Comparison of ENCODE assay signal across 9 mouse cellular contexts in the genomic region with DNA sequence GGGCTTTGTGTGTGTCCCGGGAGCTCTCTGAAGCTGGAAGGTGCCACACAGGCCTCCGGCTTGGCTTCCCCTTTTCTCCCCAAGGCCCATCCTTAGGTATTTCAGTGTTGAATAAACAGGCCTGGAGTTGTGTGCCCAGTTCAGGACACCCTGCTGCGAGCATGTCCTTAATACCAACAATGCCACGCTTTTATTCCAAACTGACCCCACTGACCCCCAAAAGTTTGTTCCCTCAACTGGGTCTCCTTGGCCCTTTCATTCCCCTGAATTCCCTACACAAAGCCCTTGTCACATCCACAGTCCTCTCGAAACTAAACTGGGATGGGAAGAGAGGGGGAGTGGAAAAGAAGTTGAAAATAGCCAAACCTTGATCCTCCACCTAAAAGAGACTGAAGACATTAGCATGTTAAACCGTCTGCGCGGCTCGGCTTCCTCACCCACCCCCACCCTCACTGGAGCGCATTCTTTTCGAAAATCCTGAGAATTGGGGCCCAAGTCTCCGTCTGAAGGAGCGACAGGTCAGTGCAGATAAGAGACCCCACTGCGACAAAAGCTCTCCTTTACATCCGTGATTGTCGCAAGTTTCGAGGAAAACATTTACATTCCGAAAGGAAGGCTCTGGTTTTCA.
DNase-seq lines count a peak whose midpoint lies in the region; ATAC-seq and TF ChIP-seq lines count a peak whose summit lies in the region.
"Had no signal": no experiment of that assay in that cellular context is flagged by ENCODE, and none has a peak within 500 bp of the region (broad histone marks: within the 10 kb centered on the region; RNA-seq: fewer than 3 reads in every experiment).

No protein-coding gene starts in this region.

- peak overlapping the region; percentile 12; the same call in 1 of the 2 replicates for H3K4me3 ChIP-seq in heart, adult 2 months
- no peak overlapping the region for H3K4me3 ChIP-seq in hindbrain, embryonic 11.5 days (ENCODE audit: low read depth, low read length)
- peak overlapping the region; percentile 19; the same call in 1 of the 2 replicates for H3K4me3 ChIP-seq in midbrain, embryonic 12.5 days
- H3K4me3 ChIP-seq: myocyte had no signal

- H3K9ac ChIP-seq in heart, adult 2 months (ENCODE audit: low read depth, low read length), result no peak overlapping the region
- H3K9ac ChIP-seq in hindbrain, embryonic 11.5 days (ENCODE audit: low read depth, low read length), result no peak overlapping the region
- no peak overlapping the region for H3K9ac ChIP-seq in midbrain, embryonic 12.5 days (replicated peaks)

- H3K4me2 ChIP-seq in hindbrain, embryonic 11.5 days (replicated peaks; ENCODE audit: low read depth, low read length), result peak overlapping the region; percentile 40
- peak overlapping the region; percentile 44 for H3K4me2 ChIP-seq in midbrain, embryonic 12.5 days (replicated peaks)

- no peaks in the 10 kb centered on the region for H3K36me3 ChIP-seq in heart, adult 2 months (ENCODE audit: control insufficient read depth, insufficient read depth, low read length)
- no peaks in the 10 kb centered on the region for H3K36me3 ChIP-seq in hindbrain, embryonic 11.5 days (ENCODE audit: control insufficient read depth, insufficient read depth, low read length)
- H3K36me3 ChIP-seq in midbrain, embryonic 12.5 days, result no peaks in the 10 kb centered on the region

- H3K27me3 ChIP-seq in heart, adult 2 months (ENCODE audit: control insufficient read depth, insufficient read depth, low read length), result no peaks in the 10 kb centered on the region
- H3K27me3 ChIP-seq in hindbrain, embryonic 11.5 days (ENCODE audit: control insufficient read depth, insufficient read depth, low read length), result no peaks in the 10 kb centered on the region
- H3K27me3 ChIP-seq in midbrain, embryonic 12.5 days, result peaks cover 12% of the 10 kb centered on the region; the same call in 1 of the 2 replicates

- no peak for TF ChIP-seq CTCF in heart, adult 2 months (IDR thresholded peaks at IDR 0.05)

- H3K4me1 ChIP-seq in heart, adult 2 months (ENCODE audit: control insufficient read depth, insufficient read depth, low read length), result no peaks in the 10 kb centered on the region
- H3K4me1 ChIP-seq in hindbrain, embryonic 11.5 days (replicated peaks; ENCODE audit: control insufficient read depth, insufficient read depth, low read length), result 0 out of 2 replicates have a peak, but pooled peaks cover 8% of the 10 kb centered on the region
- peaks cover 23% of the 10 kb centered on the region for H3K4me1 ChIP-seq in midbrain, embryonic 12.5 days

- DNase-seq in heart, adult 2 months, result no peak
- no peak for DNase-seq in heart, postnatal 14 days
- peak; percentile 80 for DNase-seq in R1 (ENCODE audit: low read depth, low spot score)
- peak; percentile 73 for DNase-seq in hindbrain, embryonic 11.5 days (ENCODE audit: low spot score)
- DNase-seq in urinary bladder, postnatal 14 days (ENCODE audit: low spot score), result no peak
- no peak for DNase-seq in ovary, postnatal 36 days (ENCODE audit: low spot score)
- DNase-seq in cerebellum, adult 9-10 months, result no peak

- no peaks in the 10 kb centered on the region for H3K9me3 ChIP-seq in hindbrain, embryonic 11.5 days (ENCODE audit: control insufficient read depth, low read length)
- H3K9me3 ChIP-seq in midbrain, embryonic 12.5 days, result no peaks in the 10 kb centered on the region

- H3K27ac ChIP-seq in heart, adult 2 months, result no peak overlapping the region
- peak overlapping the region; percentile 48 for H3K27ac ChIP-seq in hindbrain, embryonic 11.5 days (ENCODE audit: low read depth, low read length)
- H3K27ac ChIP-seq in midbrain, embryonic 12.5 days (replicated peaks), result peak overlapping the region; percentile 62

- TF ChIP-seq EP300 in heart, adult 2 months (IDR thresholded peaks at IDR 0.05; ENCODE audit: insufficient read depth, low read depth, low read length), result no peak

- ATAC-seq in hindbrain, embryonic 11.5 days (ENCODE audit: low FRiP score), result peak; percentile 76
- ATAC-seq in midbrain, embryonic 12.5 days (ENCODE audit: low FRiP score, low read depth), result peak; percentile 89

- H3K79me2 ChIP-seq in heart, adult 2 months (replicated peaks; ENCODE audit: control insufficient read depth, insufficient read depth, low read length), result no peaks in the 10 kb centered on the region

- no peak for TF ChIP-seq POLR2A in heart, adult 2 months (IDR thresholded peaks at IDR 0.05; ENCODE audit: insufficient read depth, low read depth, low read length)

- intact Hi-C loops in heart, adult 2 months (cut with DNase I), result no loop called here
- intact Hi-C loops in heart, postnatal 14 days (cut with DNase I), result no loop called here

- WGBS in heart, adult 2 months, result 26% methylated on average over 18 of the region's 18 CpGs
- 2% methylated on average over 18 of the region's 18 CpGs for WGBS in hindbrain, embryonic 11.5 days
- WGBS in midbrain, embryonic 12.5 days, result under 1% methylated on average over 18 of the region's 18 CpGs

Comparison
In these comparisons a context has a peak if more than half of its experiments do, and no peak if none do; other contexts are left out.
1. DNase-seq: peak in R1 (single experiment) and hindbrain, embryonic 11.5 days (single experiment); none in heart, adult 2 months (0 of 2), heart, postnatal 14 days (0 of 2), urinary bladder, postnatal 14 days (single experiment), ovary, postnatal 36 days (single experiment) and cerebellum, adult 9-10 months (single experiment).